Comparison of ENCODE assay signal across 8 mouse cellular contexts in the genomic region with DNA sequence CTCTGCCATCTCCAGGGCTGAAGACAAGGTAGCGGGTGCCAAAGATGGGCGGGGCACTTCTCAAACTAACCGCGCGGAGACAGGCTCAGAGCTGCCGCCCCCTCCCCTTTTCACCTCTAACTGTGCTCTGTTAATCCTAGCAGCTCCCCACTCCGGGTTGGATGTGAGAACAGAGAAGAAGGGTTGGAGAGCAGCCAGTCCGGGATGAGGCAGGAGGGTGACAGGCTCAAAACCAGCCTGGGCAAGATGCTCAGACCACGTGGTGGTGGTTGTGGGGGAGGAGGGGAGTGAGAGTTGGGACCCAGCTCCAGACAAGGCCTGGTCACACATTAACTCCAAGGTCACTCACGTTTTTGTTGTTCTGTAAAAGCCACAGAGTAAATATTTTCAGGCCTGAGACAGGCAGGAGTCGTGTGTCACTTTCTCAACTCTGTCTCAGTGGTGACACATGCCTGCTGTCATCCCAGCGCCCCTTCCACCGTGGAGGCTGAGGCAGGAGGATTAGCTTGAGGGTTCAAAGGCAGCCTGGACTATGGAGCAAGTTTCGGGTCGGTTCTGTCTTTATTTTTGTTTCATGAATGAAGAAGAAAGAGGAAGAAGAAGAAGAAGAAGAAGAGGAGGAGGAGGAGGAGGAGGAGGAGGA. TPM values are rescaled to one million over a fixed set of nuclear protein-coding genes. Genes with fewer than 3 reads are reported as not detected.
DNase-seq lines count a peak whose midpoint lies in the region; ATAC-seq and TF ChIP-seq lines count a peak whose summit lies in the region.

No protein-coding gene starts in this region.

- peak; percentile 0; the same call in 1 of the 2 replicates for ATAC-seq in midbrain, embryonic 16.5 days

- WGBS in midbrain, embryonic 16.5 days: 11% methylated on average over 15 of the region's 15 CpGs

- H3K4me1 ChIP-seq in E14TG2a.4 (replicated peaks; ENCODE audit: low read depth, low read length): peaks cover 67% of the 10 kb centered on the region
- H3K4me1 ChIP-seq in cortical plate, adult 2 months (ENCODE audit: control insufficient read depth, insufficient read depth, low read length): peaks cover 5% of the 10 kb centered on the region
- peaks cover 30% of the 10 kb centered on the region for H3K4me1 ChIP-seq in midbrain, embryonic 16.5 days (ENCODE audit: control insufficient read depth, insufficient read depth, low read length)

- no peak for TF ChIP-seq CTCF in gastrocnemius, adult 2 months (IDR thresholded peaks at IDR 0.05)
- no peak for TF ChIP-seq CTCF in E14TG2a.4 (conservative IDR thresholded peaks at IDR 0.05; ENCODE audit: low read length)
- no peak for TF ChIP-seq CTCF in cortical plate, adult 2 months (IDR thresholded peaks at IDR 0.05; ENCODE audit: extremely low read depth, insufficient read depth, low read length)
- TF ChIP-seq CTCF in layer of hippocampus, adult 2 months (conservative IDR thresholded peaks at IDR 0.05): no peak

- TF ChIP-seq POLR2A in cortical plate, adult 2 months (IDR thresholded peaks at IDR 0.05; ENCODE audit: extremely low read depth, insufficient read depth, low read length): no peak

- H3K27ac ChIP-seq in gastrocnemius, adult 2 months: peak overlapping the region; percentile 97
- no peak overlapping the region for H3K27ac ChIP-seq in cortical plate, adult 2 months (ENCODE audit: insufficient read depth, low read length)
- H3K27ac ChIP-seq in layer of hippocampus, adult 2 months: peak overlapping the region; percentile 99
- H3K27ac ChIP-seq in midbrain, embryonic 16.5 days (ENCODE audit: low read length): peak overlapping the region; percentile 94

- intact Hi-C loops in gastrocnemius, adult 2 months (cut with DNase I): no loop called here
- intact Hi-C loops in heart, postnatal 14 days (cut with DNase I): no loop called here

- no peaks in the 10 kb centered on the region for H3K9me3 ChIP-seq in E14TG2a.4 (ENCODE audit: low read length)
- H3K9me3 ChIP-seq in midbrain, embryonic 16.5 days (replicated peaks; ENCODE audit: control insufficient read depth, low read length, poor library complexity, severe bottlenecking): no peaks in the 10 kb centered on the region

- H3K36me3 ChIP-seq in E14TG2a.4 (ENCODE audit: insufficient read depth, low read length): no peaks in the 10 kb centered on the region
- no peaks in the 10 kb centered on the region for H3K36me3 ChIP-seq in midbrain, embryonic 16.5 days (ENCODE audit: control insufficient read depth, insufficient read depth, low read length)

- H3K27me3 ChIP-seq in E14TG2a.4 (ENCODE audit: insufficient read depth, low read length): peaks cover 34% of the 10 kb centered on the region
- peaks cover 8% of the 10 kb centered on the region for H3K27me3 ChIP-seq in midbrain, embryonic 16.5 days (ENCODE audit: control insufficient read depth, insufficient read depth, low read depth, low read length)

- peak; percentile 52 for DNase-seq in gastrocnemius, adult 2 months
- no peak for DNase-seq in gastrocnemius, adult 18-20 months (ENCODE audit: low spot score)
- DNase-seq in heart, postnatal 14 days: peak; percentile 24 to 35
- peak in 1 of 2 experiments; percentile 28 for DNase-seq in layer of hippocampus, adult 2 months (ENCODE audit: low spot score in 2 of 2)
- peak; percentile 10 for DNase-seq in urinary bladder, postnatal 25 days (ENCODE audit: low spot score)

- H3K4me3 ChIP-seq in gastrocnemius, adult 2 months: peak overlapping the region; percentile 95
- H3K4me3 ChIP-seq in E14TG2a.4 (replicated peaks; ENCODE audit: low read length): peak overlapping the region; percentile 86
- peak overlapping the region; percentile 52; the same call in 1 of the 2 replicates for H3K4me3 ChIP-seq in cortical plate, adult 2 months (ENCODE audit: insufficient read depth, low read length)
- H3K4me3 ChIP-seq in layer of hippocampus, adult 2 months: peak overlapping the region; percentile 83; the same call in 1 of the 2 replicates
- H3K4me3 ChIP-seq in midbrain, embryonic 16.5 days (ENCODE audit: low read depth, low read length): peak overlapping the region; percentile 75

- peak overlapping the region; percentile 91 for H3K9ac ChIP-seq in midbrain, embryonic 16.5 days (ENCODE audit: low read depth, low read length)

- peak overlapping the region; percentile 89 for H3K4me2 ChIP-seq in midbrain, embryonic 16.5 days (ENCODE audit: low read length)

RNA-seq across cellular contexts. Expression of gene Nfic, which starts 23.8 kb away (rescaled TPM):
- 100 to 1,000 TPM; 207 to 215 TPM for total RNA-seq in gastrocnemius, adult 2 months (2021)
- 100 to 1,000 TPM; 232 to 244 TPM for total RNA-seq in gastrocnemius, adult 18-20 months (2021)
- 52.2 and 54.5 TPM in 2 replicates for polyA plus RNA-seq in cortical plate, adult 2 months (2012; rRNA removed)
- 100 to 1,000 TPM; 133 TPM for total RNA-seq in heart, postnatal 14 days (2021)
- total RNA-seq in layer of hippocampus, adult 2 months (2021): 10 to 100 TPM; 60.0 to 60.1 TPM
- 15.4 and 17.2 TPM in 2 replicates for polyA plus RNA-seq in midbrain, embryonic 16.5 days (2015; fragmentation: Nextera tagmentation; extraction: Ambion mirVana)

RNA-seq across cellular contexts. Expression of gene Smim24, which starts 38.8 kb away (rescaled TPM):
- total RNA-seq in gastrocnemius, adult 2 months (2021): not detected
- not detected for total RNA-seq in gastrocnemius, adult 18-20 months (2021)
- polyA plus RNA-seq in cortical plate, adult 2 months (2012; rRNA removed): 2.5 and 3.0 TPM in 2 replicates
- 1 to 10 TPM; 1.9 to 2.0 TPM for total RNA-seq in heart, postnatal 14 days (2021)
- 1 to 10 TPM; 1.9 to 2.1 TPM for total RNA-seq in layer of hippocampus, adult 2 months (2021)
- polyA plus RNA-seq in midbrain, embryonic 16.5 days (2015; fragmentation: Nextera tagmentation; extraction: Ambion mirVana): 1.2 and 1.4 TPM in 2 replicates

RNA-seq across cellular contexts. Expression of gene Gm48552, which starts 42.8 kb away (rescaled TPM):
- total RNA-seq in gastrocnemius, adult 2 months (2021): 1 to 10 TPM in 1 of 2 experiments, under 1 TPM in 1; 0.84 to 1.0 TPM
- under 1 TPM in 1 of 2 experiments, not detected in 1; 0.34 TPM for total RNA-seq in gastrocnemius, adult 18-20 months (2021)
- polyA plus RNA-seq in cortical plate, adult 2 months (2012; rRNA removed): 6.8 and 7.8 TPM in 2 replicates
- total RNA-seq in heart, postnatal 14 days (2021): under 1 TPM; 0.65 to 0.83 TPM
- 1 to 10 TPM; 5.5 to 8.1 TPM for total RNA-seq in layer of hippocampus, adult 2 months (2021)
- polyA plus RNA-seq in midbrain, embryonic 16.5 days (2015; fragmentation: Nextera tagmentation; extraction: Ambion mirVana): 2.3 and 3.3 TPM in 2 replicates

RNA-seq across cellular contexts. Expression of gene Gm48551, which starts 47.4 kb away (rescaled TPM):
- 1 to 10 TPM in 1 of 2 experiments, under 1 TPM in 1; 0.87 to 2.8 TPM for total RNA-seq in gastrocnemius, adult 2 months (2021)
- under 1 TPM; 0.57 to 0.97 TPM for total RNA-seq in gastrocnemius, adult 18-20 months (2021)
- 5.8 and 5.9 TPM in 2 replicates for polyA plus RNA-seq in cortical plate, adult 2 months (2012; rRNA removed)
- total RNA-seq in heart, postnatal 14 days (2021): under 1 TPM; 0.51 to 0.84 TPM
- 1 to 10 TPM; 4.4 to 6.1 TPM for total RNA-seq in layer of hippocampus, adult 2 months (2021)
- polyA plus RNA-seq in midbrain, embryonic 16.5 days (2015; fragmentation: Nextera tagmentation; extraction: Ambion mirVana): 6.1 and 8.2 TPM in 2 replicates

RNA-seq across cellular contexts. Expression of gene Dohh, which starts 47.4 kb away (rescaled TPM):
- 10 to 100 TPM; 38.1 to 39.8 TPM for total RNA-seq in gastrocnemius, adult 2 months (2021)
- 10 to 100 TPM; 41.1 to 44.1 TPM for total RNA-seq in gastrocnemius, adult 18-20 months (2021)
- 106 and 108 TPM in 2 replicates for polyA plus RNA-seq in cortical plate, adult 2 months (2012; rRNA removed)
- 10 to 100 TPM; 47.6 to 55.3 TPM for total RNA-seq in heart, postnatal 14 days (2021)
- total RNA-seq in layer of hippocampus, adult 2 months (2021): 10 to 100 TPM; 75.9 to 79.7 TPM
- polyA plus RNA-seq in midbrain, embryonic 16.5 days (2015; fragmentation: Nextera tagmentation; extraction: Ambion mirVana): 77.5 and 86.2 TPM in 2 replicates
